Mouse (Mus musculus) monocyte, adult 5-6 weeks (primary cell): Measurements from ENCODE around the gene Olfr292. TPM values are rescaled to one million over a fixed set of nuclear protein-coding genes. Genes with fewer than 3 reads are reported as not detected.

ENCODE experiments used
- ATAC-seq: fragments of 153-309, 156-312 bp; replicated peaks from 2 replicates; pipeline ENCODE4 v1.8.0; 2017; ENCODE audit warnings: mild to moderate bottlenecking; ENCODE audit not compliant: low TSS enrichment, insufficient number of reproducible peaks, severe bottlenecking, poor library complexity, low FRiP score
- total RNA-seq: library from RNA; stranded (forward); fragments of 200-1000, 200-491, 200-594 nt; gene quantifications from 3 replicates; pipeline ENCODE4 v1.2.3, GENCODE M21; 2017

The Olfr292 gene
- not detected in 3 replicates for total RNA-seq

GRCm38 (mm10) chr7:86688030-86688429 lies at the start of gene Olfr292:
Olfr292 (plus strand) TSS chr7:86688330.
- ATAC-seq: no peak

GRCm38 (mm10) chr7:86648761-86649160 lies 39.4 kb upstream of the Olfr292 start, which contains the start of gene Olfr293:
Olfr293 (plus strand) TSS chr7:86649061.
- ATAC-seq: no peak

- ATAC-seq: no peak
Measured at GRCm38 (mm10) chr7:86725013-86725412, 36.9 kb downstream of the Olfr292 start.

Other genes starting within 250 kb of the Olfr292 start
- 0.21 TPM in 1 of 3 replicates, not detected in the others for gene Olfr299, start 228.4 kb upstream of the Olfr292 start, total RNA-seq
- gene Olfr298, start 195.8 kb upstream of the Olfr292 start, total RNA-seq: not detected in 3 replicates
- not detected in 3 replicates for gene Olfr297, start 168.4 kb upstream of the Olfr292 start, total RNA-seq
- not detected in 3 replicates for gene Olfr295, start 104.5 kb upstream of the Olfr292 start, total RNA-seq
- not detected in 3 replicates for gene Olfr294, start 71.7 kb upstream of the Olfr292 start, total RNA-seq
- gene Olfr293, start 39.3 kb upstream of the Olfr292 start, total RNA-seq: not detected in 3 replicates
- gene Folh1, start 87.6 kb downstream of the Olfr292 start, total RNA-seq: 1.0 TPM in 1 of 3 replicates, not detected in the others
- 0.43 TPM in 1 of 3 replicates, not detected in the others for gene Vmn2r77, start 106.7 kb downstream of the Olfr292 start, total RNA-seq
- gene Vmn2r78, start 226.8 kb downstream of the Olfr292 start, total RNA-seq: not detected in 3 replicates